Mouse (Mus musculus) kidney, adult 2 months (tissue): ENCODE measurements around the gene Mea1. TPM values are rescaled to one million over a fixed set of nuclear protein-coding genes. Genes with fewer than 3 reads are reported as not detected.

Experiments
- DNase-seq: peaks from one replicate; pipeline ENCODE4 v3.0.0; 2021
- H3K27ac ChIP-seq: fragments of 200-500 bp; 2 replicates; pipeline ENCODE4 v1.5.1; 2012; ENCODE audit warnings: low read depth, low read length, control low read depth, inconsistent platforms; ENCODE audit not compliant: insufficient read depth
- H3K27me3 ChIP-seq: fragments of 200-500 bp; replicated peaks from 2 replicates; pipeline ENCODE4 v1.6.1; 2012; ENCODE audit warnings: mild to moderate bottlenecking, moderate library complexity, low read length, inconsistent platforms; ENCODE audit not compliant: control insufficient read depth, insufficient read depth
- H3K36me3 ChIP-seq: fragments of 200-500 bp; 2 replicates; pipeline ENCODE4 v1.6.1; 2012; ENCODE audit warnings: mild to moderate bottlenecking, moderate library complexity, low read length, inconsistent platforms; ENCODE audit not compliant: control insufficient read depth, insufficient read depth
- H3K4me1 ChIP-seq: fragments of 200-500 bp; 2 replicates; pipeline ENCODE4 v1.6.1; 2011; ENCODE audit warnings: low read length; ENCODE audit not compliant: control insufficient read depth, insufficient read depth
- H3K4me3 ChIP-seq: fragments of 200-500 bp; 2 replicates; pipeline ENCODE4 v1.5.1; 2011; ENCODE audit warnings: mild to moderate bottlenecking, low read depth, low read length, control low read depth; ENCODE audit not compliant: insufficient read depth
- CTCF ChIP-seq: fragments of 200-500 bp; conservative IDR thresholded peaks from 2 replicates; pipeline ENCODE4 v1.5.1; 2011; ENCODE audit warnings: low read depth, mild to moderate bottlenecking, control low read depth, low read length, moderate library complexity, mixed read lengths; ENCODE audit not compliant: insufficient read depth, insufficient read length
- POLR2A ChIP-seq: fragments of 200-500 bp; IDR thresholded peaks from one replicate; pipeline ENCODE4 v1.6.1; 2011; ENCODE audit warnings: low read depth, low read length, control low read depth
- WGBS: fragments of 180-500 bp; shearing (Covaris S2); methylation state at CpG from one replicate; pipeline ENCODE4 v1.1.7; 2018; 5-methylcytosine and 5-hydroxymethylcytosine counted together
- polyA plus RNA-seq: library from polyadenylated mRNA; depleted of rRNA; stranded (reverse); fragments of >200 nt; gene quantifications from 2 replicates; pipeline ENCODE4 v1.2.3, GENCODE M21; 2012

Mea1 gene
- polyA plus RNA-seq, 1 experiment: 99.3 TPM

DNA sequence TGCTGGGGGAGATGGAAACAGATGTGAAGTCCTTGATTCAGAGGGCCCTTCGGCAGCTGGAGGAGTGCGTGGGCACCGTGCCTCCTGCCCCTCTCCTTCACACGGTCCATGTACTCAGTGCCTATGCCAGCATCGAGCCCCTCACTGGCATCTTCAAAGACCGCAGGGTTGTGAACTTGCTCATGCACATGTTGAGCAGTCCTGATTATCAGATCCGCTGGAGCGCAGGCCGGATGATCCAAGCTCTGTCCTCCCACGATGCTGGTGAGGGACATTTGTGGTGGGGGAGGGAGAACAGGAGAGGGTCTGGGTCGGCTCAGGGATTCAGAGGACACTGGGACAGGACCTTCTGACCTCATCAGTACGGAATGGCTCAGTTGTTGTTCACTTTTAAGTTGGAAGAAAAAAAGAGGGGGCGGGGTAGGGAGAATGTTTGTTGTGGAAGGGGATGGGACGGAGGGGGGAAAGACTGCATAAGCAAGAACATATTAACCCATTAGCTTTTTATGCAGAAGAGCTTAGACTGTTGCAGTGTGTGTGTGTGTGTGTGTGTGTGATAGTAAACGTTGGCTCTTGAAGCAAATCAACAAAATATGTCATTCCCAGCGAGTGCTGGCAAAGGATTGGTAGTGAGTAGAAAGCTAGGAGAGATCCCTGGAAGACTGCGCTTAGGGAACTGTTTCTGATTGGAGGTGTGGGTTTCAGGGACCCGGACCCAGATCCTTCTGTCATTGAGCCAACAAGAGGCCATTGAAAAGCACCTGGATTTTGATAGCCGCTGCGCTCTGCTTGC lies 26.6 kb upstream of the Mea1 start:
- no peak overlapping the region for H3K4me3 ChIP-seq
- no peak overlapping the region for H3K27ac ChIP-seq
- peaks cover 2% of the 10 kb centered on the region for H3K4me1 ChIP-seq
- no peaks in the 10 kb centered on the region for H3K27me3 ChIP-seq
- TF ChIP-seq POLR2A (no peak), CTCF (no peak)
- 55% methylated on average over 20 of the region's 20 CpGs for WGBS
- H3K36me3 ChIP-seq: no peaks in the 10 kb centered on the region
- no peak for DNase-seq

DNA sequence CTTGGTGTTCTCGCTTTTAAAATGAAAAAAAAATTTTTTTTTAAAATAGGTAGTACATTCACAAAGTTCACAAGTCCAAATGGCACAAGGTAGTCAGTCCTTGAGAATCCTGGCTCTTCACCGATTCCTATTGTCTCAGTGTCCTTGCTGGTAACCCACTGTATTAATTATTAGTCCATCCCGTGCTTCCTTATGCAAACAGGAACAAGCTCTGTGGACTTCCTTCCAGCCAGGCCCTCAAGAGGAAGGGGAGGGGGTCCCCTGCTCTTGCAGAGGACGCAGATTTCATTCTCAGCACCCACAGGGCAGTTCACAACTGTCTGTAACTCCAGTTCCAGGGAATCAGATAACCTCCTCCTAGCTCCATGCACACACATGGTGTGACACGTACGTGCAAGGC lies 22.5 kb upstream of the Mea1 start:
- H3K36me3 ChIP-seq: no peaks in the 10 kb centered on the region
- H3K27me3 ChIP-seq: no peaks in the 10 kb centered on the region
- WGBS: 57% methylated on average over 6 of the region's 6 CpGs
- H3K4me1 ChIP-seq: peaks cover 2% of the 10 kb centered on the region
- H3K4me3 ChIP-seq: no peak overlapping the region
- TF ChIP-seq POLR2A (no peak), CTCF (no peak)
- DNase-seq: peak; percentile 19
- H3K27ac ChIP-seq: no peak overlapping the region

DNA sequence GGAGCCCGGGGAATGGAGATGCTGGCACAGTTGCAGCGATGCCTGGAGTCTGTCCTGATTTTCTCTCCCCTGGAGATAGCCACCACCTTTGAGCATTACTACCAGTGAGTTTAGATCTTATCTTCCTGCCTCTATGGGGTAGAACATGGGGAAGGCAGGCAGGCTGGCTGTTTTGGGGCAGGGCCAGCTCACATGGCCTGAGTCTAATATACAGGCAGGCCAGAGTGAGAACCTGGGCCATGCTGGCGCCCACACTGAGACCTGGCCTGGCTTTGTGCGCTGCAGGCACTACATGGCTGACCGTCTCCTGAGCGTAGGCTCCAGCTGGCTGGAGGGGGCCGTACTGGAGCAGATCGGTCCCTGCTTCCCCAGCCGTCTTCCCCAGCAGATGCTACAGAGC lies 17.2 kb upstream of the Mea1 start:
- 90% methylated on average over 9 of the region's 9 CpGs for WGBS
- H3K36me3 ChIP-seq: no peaks in the 10 kb centered on the region

DNA sequence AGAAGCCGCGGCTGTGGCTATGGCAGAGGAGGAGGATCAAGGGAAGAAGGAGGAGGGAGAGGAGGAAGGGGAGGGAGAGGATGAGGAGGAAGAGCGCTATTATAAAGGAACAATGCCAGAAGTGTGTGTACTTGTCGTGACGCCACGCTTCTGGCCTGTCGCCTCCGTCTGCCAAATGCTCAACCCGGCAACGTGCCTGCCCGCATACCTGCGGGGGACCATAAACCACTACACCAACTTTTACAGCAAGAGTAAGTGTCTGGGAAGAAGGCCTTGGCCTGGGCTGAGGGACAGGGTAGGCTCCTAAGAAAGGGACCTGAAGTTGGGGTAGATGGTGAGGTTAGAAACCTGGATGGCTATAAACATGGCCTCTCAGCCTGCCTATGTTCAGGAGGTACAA lies 16.6 kb upstream of the Mea1 start:
- WGBS: 87% methylated on average over 12 of the region's 12 CpGs
- TF ChIP-seq CTCF (no peak), POLR2A (no peak)
- Histone ChIP-seq H3K4me3 (no peak overlapping the region), H3K27me3 (no peaks in the 10 kb centered on the region), H3K4me1 (no peaks in the 10 kb centered on the region), H3K27ac (no peak overlapping the region), H3K36me3 (no peaks in the 10 kb centered on the region)
- DNase-seq: no peak

More for the DNA sequence above, 17.2 kb upstream of the Mea1 start:
- no peak for DNase-seq
- H3K27ac ChIP-seq: no peak overlapping the region
- no peak overlapping the region for H3K4me3 ChIP-seq
- no peaks in the 10 kb centered on the region for H3K4me1 ChIP-seq
- no peak for TF ChIP-seq CTCF
- no peak for TF ChIP-seq POLR2A
- no peaks in the 10 kb centered on the region for H3K27me3 ChIP-seq

DNA sequence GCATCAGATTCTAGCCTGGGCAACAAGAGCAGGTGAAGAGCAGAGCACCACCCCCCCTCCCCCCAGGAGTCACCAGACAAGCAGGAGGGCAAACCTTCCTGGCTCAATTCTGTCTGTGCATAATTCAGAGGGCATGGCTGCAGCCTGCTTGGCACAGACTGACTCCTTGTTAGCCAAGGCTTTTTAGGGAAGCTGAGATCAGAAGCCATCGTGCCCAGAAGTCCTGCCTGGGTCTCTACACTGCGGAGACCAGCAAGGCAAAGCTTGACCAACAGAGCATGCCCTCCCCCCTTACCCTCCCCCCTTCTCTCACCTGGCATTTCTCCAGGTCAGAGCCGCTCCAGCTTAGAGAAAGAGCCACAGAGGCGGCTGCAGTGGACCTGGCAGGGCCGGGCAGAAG lies 15.9 kb upstream of the Mea1 start:
- H3K27ac ChIP-seq: no peak overlapping the region
- WGBS: 30% methylated on average over 5 of the region's 5 CpGs
- peak; percentile 49 for DNase-seq
- no peak overlapping the region for H3K4me3 ChIP-seq
- H3K36me3 ChIP-seq: no peaks in the 10 kb centered on the region
- H3K4me1 ChIP-seq: no peaks in the 10 kb centered on the region
- H3K27me3 ChIP-seq: no peaks in the 10 kb centered on the region
- TF ChIP-seq POLR2A (no peak), CTCF (no peak)

DNA sequence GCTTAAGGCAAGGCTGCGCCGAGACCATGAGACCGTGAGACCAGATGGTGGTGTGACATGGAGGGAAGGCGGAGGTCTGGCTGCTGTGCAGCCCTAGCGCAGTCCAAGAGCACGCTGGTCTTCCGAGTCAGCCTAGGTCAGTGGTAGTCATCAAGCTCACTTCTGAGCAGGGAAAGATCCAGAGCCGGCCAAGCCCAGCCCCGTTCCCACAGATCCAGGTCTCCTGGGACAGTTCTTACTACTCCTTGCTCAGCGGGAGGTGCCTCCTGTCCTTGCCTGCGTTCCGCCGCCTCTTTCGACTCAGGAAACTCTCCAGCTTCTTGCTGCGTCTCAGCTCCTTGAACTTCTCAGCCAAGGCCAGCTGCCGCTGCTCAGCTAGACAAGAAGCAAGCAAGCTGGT lies 10.9 kb upstream of the Mea1 start:
- Histone ChIP-seq H3K4me1 (no peaks in the 10 kb centered on the region), H3K36me3 (no peaks in the 10 kb centered on the region), H3K27ac (no peak overlapping the region), H3K4me3 (no peak overlapping the region), H3K27me3 (no peaks in the 10 kb centered on the region)
- TF ChIP-seq CTCF: no peak
- TF ChIP-seq POLR2A: no peak
- 80% methylated on average over 16 of the region's 16 CpGs for WGBS
- DNase-seq: peak; percentile 20

DNA sequence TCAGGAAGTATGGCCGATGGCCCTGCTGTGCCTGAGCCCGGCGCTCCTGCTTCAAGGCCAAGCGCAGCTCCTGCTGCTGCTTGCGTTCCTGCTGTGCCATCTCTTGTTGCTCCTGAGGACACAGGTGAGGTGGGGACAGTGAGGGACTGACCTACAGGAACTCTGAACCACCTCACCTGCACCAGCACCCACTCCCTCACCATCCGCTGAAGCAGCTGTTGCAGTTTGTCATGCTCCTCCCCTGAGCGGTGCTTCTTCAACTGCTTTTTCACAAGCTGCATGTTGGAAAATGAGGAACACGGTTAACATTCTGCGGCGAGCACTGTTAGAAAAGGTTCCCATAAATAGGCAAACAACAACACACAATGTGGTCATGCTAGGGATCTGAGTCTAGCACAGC lies 8.7 kb upstream of the Mea1 start:
- TF ChIP-seq CTCF (no peak), POLR2A (no peak)
- 96% methylated on average over 10 of the region's 10 CpGs for WGBS
- DNase-seq: no peak
- H3K36me3 ChIP-seq: no peaks in the 10 kb centered on the region
- H3K27me3 ChIP-seq: no peaks in the 10 kb centered on the region
- H3K4me1 ChIP-seq: 0 out of 2 replicates have a peak, but pooled peaks cover 5% of the 10 kb centered on the region
- no peak overlapping the region for H3K27ac ChIP-seq
- H3K4me3 ChIP-seq: no peak overlapping the region
